Mouse (Mus musculus) limb, embryonic 14.5 days (tissue): Measurements from ENCODE around the gene Cbfa2t3. TPM values are rescaled to one million over a fixed set of nuclear protein-coding genes. Genes with fewer than 3 reads are reported as not detected.
A peak's percentile ranks its signal among the peaks of the same experiment; 100 is the strongest.

Experiments
- ATAC-seq: fragments of 200-750 bp; cut with Nextera tagmentation; 2 replicates; pipeline ENCODE4 v1.8.0; 2017; ENCODE audit warnings: low read depth, moderate number of reproducible peaks, moderate TSS enrichment; ENCODE audit not compliant: low FRiP score
- DNase-seq: peaks from one replicate; pipeline ENCODE4 v3.0.0-alpha.2; 2015; ENCODE audit warnings: low spot score
- H3K27ac ChIP-seq: fragments of 300-500 bp; sonication (generic); replicated peaks from 2 replicates; pipeline ENCODE4 v1.5.1; 2014; ENCODE audit warnings: low read depth, mild to moderate bottlenecking, low read length, moderate library complexity, mixed read lengths
- H3K27me3 ChIP-seq: fragments of 300-500 bp; sonication (generic); 2 replicates; pipeline ENCODE4 v1.6.1; 2014; ENCODE audit warnings: low read length, mixed read lengths; ENCODE audit not compliant: control insufficient read depth, insufficient read depth
- H3K36me3 ChIP-seq: fragments of 300-500 bp; sonication (generic); 2 replicates; pipeline ENCODE4 v1.6.1; 2014; ENCODE audit warnings: mild to moderate bottlenecking, low read length, moderate library complexity, mixed read lengths; ENCODE audit not compliant: control insufficient read depth, insufficient read depth
- H3K4me1 ChIP-seq: fragments of 300-500 bp; sonication (generic); 2 replicates; pipeline ENCODE4 v1.6.1; 2014; ENCODE audit warnings: antibody characterized with exemption, low read length, mixed read lengths; ENCODE audit not compliant: control insufficient read depth, insufficient read depth
- H3K4me2 ChIP-seq: fragments of 300-500 bp; sonication (generic); replicated peaks from 2 replicates; pipeline ENCODE4 v1.6.1; 2014; ENCODE audit warnings: low read depth, mild to moderate bottlenecking, low read length, moderate library complexity; ENCODE audit not compliant: severe bottlenecking
- H3K4me3 ChIP-seq: fragments of 300-500 bp; sonication (generic); replicated peaks from 2 replicates; pipeline ENCODE4 v1.5.1; 2014; ENCODE audit warnings: low read length
- H3K9ac ChIP-seq: fragments of 300-500 bp; sonication (generic); 2 replicates; pipeline ENCODE4 v1.6.1; 2014; ENCODE audit warnings: mild to moderate bottlenecking, low read depth, low read length, moderate library complexity; ENCODE audit not compliant: severe bottlenecking
- H3K9me3 ChIP-seq: fragments of 300-500 bp; sonication (generic); 2 replicates; pipeline ENCODE4 v1.6.1; 2016; ENCODE audit warnings: low read length; ENCODE audit not compliant: control insufficient read depth
- POLR2A ChIP-seq: fragments of 200-500 bp; IDR thresholded peaks from 2 replicates; pipeline ENCODE4 v1.8.0; 2012; ENCODE audit warnings: inconsistent platforms, mild to moderate bottlenecking, moderate library complexity, borderline replicate concordance; ENCODE audit not compliant: insufficient read depth, insufficient read length; ENCODE audit errors: extremely low read depth
- WGBS: fragments of 180-500 bp; shearing (Covaris S2); extraction: QIAGEN DNeasy Blood & Tissue Kit; methylation state at CpG from one replicate; pipeline ENCODE4 v1.1.7; 2014; 5-methylcytosine and 5-hydroxymethylcytosine counted together
- polyA plus RNA-seq, 2 experiments: library from polyadenylated mRNA; depleted of rRNA in 1 of 2; stranded (reverse) in 1 of 2; unstranded in 1 of 2; fragments of >200 nt; fragmentation: Nextera tagmentation in 1 of 2; extraction: Ambion mirVana in 1 of 2; gene quantifications; 2 replicates each; pipeline versions ENCODE4 v1.2.1 to v1.2.3; 2012 to 2014

The Cbfa2t3 gene
- polyA plus RNA-seq, 2 experiments = 6.0 to 7.2 TPM

DNA sequence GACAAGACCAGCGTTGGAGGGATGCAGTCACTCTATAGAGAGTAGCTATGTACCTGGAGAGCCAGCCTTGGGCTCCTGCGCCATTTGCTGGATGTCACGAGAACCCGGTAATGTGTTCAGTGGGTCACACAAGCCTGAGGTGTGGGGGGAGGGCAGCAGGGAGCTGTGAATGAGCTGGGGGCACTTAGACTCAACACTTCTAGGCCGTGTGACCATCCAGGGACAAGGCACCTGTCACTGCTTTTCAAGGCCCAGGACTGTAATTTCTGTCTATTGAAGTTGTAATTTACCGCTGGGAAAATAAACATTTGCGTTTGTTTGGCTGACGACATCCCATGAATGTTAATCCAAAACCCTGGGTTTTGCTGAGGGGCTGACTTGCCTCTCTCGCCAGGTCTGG lies 12.0 kb downstream of the Cbfa2t3 start:
- Histone ChIP-seq H3K4me1 (no peaks in the 10 kb centered on the region), H3K9me3 (no peaks in the 10 kb centered on the region), H3K4me3 (no peak overlapping the region), H3K36me3 (no peaks in the 10 kb centered on the region), H3K27ac (no peak overlapping the region), H3K27me3 (peaks cover 4% of the 10 kb centered on the region), H3K4me2 (no peak overlapping the region), H3K9ac (no peak overlapping the region)
- no peak for TF ChIP-seq POLR2A
- no peak for DNase-seq
- no peak for ATAC-seq
- WGBS = 51% methylated on average over 9 of the region's 9 CpGs

DNA sequence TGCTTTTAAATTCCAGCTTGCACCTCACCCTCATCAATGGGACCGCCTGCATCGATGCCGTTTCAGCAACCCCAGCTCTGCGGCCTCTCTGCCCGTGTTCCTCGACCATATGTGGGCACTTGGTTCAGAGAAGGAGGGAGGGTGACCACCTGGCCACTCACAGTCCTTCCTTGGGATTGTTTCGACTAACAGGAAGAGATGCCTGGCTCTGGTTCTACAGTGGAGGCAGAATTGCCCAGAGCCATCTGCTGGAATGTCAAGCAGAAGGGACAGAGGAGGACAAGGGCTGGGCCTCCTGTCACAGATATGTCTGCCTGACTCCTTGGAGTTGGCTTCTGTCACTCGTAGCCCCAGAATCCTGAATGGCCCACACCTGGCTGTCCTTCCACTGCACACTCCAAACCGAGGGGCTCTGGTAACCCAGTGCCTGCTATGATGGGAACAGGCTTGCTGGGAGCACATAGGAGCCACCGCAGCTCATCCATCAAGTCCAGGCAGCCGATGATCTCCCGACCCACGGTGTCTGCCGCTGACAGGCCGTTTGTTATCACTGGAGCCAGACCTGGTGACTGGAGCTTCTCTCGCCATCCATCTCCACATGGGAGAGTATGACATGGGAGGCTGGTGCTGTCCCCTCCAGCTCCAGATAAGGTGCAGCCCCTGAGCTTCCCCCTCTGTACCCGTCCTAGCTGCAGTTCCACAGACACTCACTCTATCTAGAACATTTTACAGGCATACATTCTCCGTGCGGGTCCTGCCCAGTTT lies 13.6 kb downstream of the Cbfa2t3 start:
- Histone ChIP-seq H3K27me3 (peaks cover 4% of the 10 kb centered on the region), H3K9ac (no peak overlapping the region), H3K4me1 (no peaks in the 10 kb centered on the region), H3K4me3 (no peak overlapping the region), H3K4me2 (no peak overlapping the region), H3K9me3 (no peaks in the 10 kb centered on the region), H3K36me3 (no peaks in the 10 kb centered on the region), H3K27ac (no peak overlapping the region)
- 52% methylated on average over 19 of the region's 19 CpGs for WGBS
- no peak for TF ChIP-seq POLR2A
- DNase-seq = no peak
- ATAC-seq = no peak

DNA sequence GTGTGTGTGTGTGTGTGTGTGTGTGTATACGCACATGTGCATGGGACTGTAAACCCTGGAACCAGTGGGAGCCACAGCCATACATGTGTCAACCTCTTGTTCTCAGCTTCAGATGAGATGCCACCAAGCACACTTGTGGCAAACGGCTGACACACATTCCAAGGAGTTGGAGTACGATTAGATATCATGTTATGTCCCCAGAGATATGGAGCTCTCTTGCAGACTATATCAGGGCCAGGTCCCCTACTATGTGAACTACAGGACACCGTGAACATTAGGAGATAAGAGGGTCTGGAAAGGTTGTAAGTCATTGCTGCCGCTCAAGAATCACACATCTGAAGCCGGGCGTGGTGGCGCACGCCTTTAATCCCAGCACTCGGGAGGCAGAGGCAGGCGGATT lies 16.1 kb downstream of the Cbfa2t3 start:
- Histone ChIP-seq H3K4me1 (peaks cover 7% of the 10 kb centered on the region; the same call in 1 of the 2 replicates), H3K9ac (no peak overlapping the region), H3K4me3 (no peak overlapping the region), H3K27ac (no peak overlapping the region), H3K36me3 (no peaks in the 10 kb centered on the region), H3K27me3 (peaks cover 18% of the 10 kb centered on the region), H3K4me2 (no peak overlapping the region), H3K9me3 (no peaks in the 10 kb centered on the region)
- ATAC-seq (no peak), DNase-seq (no peak)
- 82% methylated on average over 9 of the region's 11 CpGs for WGBS
- TF ChIP-seq POLR2A = no peak

DNA sequence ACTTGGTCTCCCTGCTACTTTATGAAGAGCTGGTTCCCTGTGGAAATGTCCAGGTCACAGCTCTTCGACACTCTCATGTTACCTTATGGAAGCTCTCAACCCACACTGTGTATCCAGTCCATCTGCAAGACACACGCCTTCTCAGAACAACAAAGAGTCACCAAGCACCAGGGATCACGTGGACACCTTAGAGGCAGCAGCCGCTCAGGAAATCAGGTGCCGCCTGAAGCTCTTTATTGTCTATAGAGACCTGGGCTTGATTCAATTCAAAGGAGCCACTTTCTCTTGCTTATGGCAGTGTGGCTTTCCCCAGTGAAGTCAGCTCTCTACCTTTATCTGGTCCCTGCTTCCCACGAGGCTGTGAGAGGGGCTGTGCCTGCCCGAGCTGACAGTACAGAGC lies 18.7 kb downstream of the Cbfa2t3 start:
- H3K27ac ChIP-seq = no peak overlapping the region
- TF ChIP-seq POLR2A = no peak
- no peak overlapping the region for H3K4me3 ChIP-seq
- peaks cover 23% of the 10 kb centered on the region for H3K4me1 ChIP-seq
- H3K9ac ChIP-seq = no peak overlapping the region
- no peaks in the 10 kb centered on the region for H3K9me3 ChIP-seq
- DNase-seq (no peak), ATAC-seq (no peak)
- H3K4me2 ChIP-seq = no peak overlapping the region
- H3K27me3 ChIP-seq = peaks cover 20% of the 10 kb centered on the region
- WGBS = 23% methylated on average over 7 of the region's 7 CpGs
- no peaks in the 10 kb centered on the region for H3K36me3 ChIP-seq

DNA sequence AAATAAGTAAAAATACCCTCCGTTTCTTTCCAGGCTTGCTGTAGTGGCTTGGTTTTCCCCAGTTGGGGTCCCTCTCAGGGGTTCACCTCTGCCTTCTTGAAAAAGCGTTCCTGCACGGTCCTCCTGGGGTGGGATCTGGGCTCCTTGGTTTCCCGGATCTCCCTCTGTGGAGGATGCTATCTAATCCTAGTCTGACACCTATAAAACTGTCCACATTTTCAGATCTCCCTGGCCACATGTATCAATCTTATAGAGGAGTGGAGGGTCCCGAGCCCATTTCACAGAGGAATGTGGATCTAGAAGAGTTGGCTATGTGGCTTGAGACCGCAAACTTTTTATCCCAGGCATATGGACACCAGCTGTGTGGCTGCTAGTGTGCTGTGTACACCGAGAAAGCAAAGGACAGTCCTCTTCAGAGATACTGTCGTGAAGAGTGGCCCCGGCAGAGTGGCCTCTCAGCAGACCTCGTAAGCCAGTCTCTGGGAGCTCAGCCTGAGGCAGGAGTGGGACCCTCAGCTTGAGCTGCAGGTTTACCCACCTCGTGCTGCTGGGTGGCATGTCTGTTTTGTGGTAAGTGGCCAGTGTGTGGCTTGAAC lies 19.5 kb downstream of the Cbfa2t3 start:
- WGBS = 9% methylated on average over 11 of the region's 11 CpGs
- Histone ChIP-seq H3K36me3 (no peaks in the 10 kb centered on the region), H3K9me3 (no peaks in the 10 kb centered on the region), H3K27me3 (peaks cover 20% of the 10 kb centered on the region), H3K9ac (no peak overlapping the region), H3K4me2 (peak overlapping the region; percentile 85), H3K27ac (no peak overlapping the region), H3K4me3 (peak overlapping the region; percentile 60; the same call in 1 of the 2 replicates), H3K4me1 (peaks cover 24% of the 10 kb centered on the region)
- no peak for TF ChIP-seq POLR2A
- DNase-seq (no peak), ATAC-seq (no peak)

DNA sequence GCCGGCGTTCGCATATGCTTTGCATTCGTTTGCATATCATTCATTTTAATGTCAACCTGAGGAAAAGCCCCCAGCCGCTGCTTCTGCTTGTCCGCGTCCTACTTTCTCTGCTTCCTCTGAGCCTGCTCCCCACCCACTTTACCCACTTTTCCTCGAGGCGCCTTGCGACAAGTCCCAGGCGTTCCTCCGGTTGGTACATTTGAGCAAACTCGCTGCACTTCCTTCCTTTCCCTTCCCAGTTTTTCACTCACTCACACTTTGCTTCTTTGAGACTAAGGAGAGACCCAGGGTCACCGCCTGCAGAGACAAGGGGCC lies 20.1 kb downstream of the Cbfa2t3 start:
- Histone ChIP-seq H3K9ac (peak overlapping the region; percentile 59; the same call in 1 of the 2 replicates), H3K9me3 (no peaks in the 10 kb centered on the region), H3K27ac (no peak overlapping the region), H3K4me2 (peak overlapping the region; percentile 85), H3K4me1 (peaks cover 28% of the 10 kb centered on the region), H3K27me3 (peaks cover 20% of the 10 kb centered on the region), H3K36me3 (no peaks in the 10 kb centered on the region), H3K4me3 (peak overlapping the region; percentile 60)
- WGBS = 2% methylated on average over 14 of the region's 14 CpGs
- no peak for TF ChIP-seq POLR2A
- ATAC-seq (no peak), DNase-seq (no peak)
